Mouse (Mus musculus) forebrain, embryonic 14.5 days (tissue): Measurements from ENCODE around the gene Slc35e2. TPM values are rescaled to one million over a fixed set of nuclear protein-coding genes. Genes with fewer than 3 reads are reported as not detected.

Source experiments
- ATAC-seq: fragments of 200-750 bp; cut with Nextera tagmentation; 2 replicates; pipeline ENCODE4 v1.8.0; 2017; ENCODE audit warnings: mild to moderate bottlenecking, moderate library complexity
- DNase-seq: peaks from one replicate; pipeline ENCODE4 v3.0.0-alpha.2; 2015; ENCODE audit warnings: low spot score
- H3K27ac ChIP-seq: fragments of 300-500 bp; sonication (generic); 2 replicates; pipeline ENCODE4 v1.5.1; 2014; ENCODE audit warnings: low read depth, mild to moderate bottlenecking, control low read depth, low read length, moderate library complexity
- H3K27me3 ChIP-seq: fragments of 300-500 bp; sonication (generic); replicated peaks from 2 replicates; pipeline ENCODE4 v1.6.1; 2014; ENCODE audit warnings: low read length, control low read depth, mixed read lengths; ENCODE audit not compliant: control insufficient read depth, insufficient read depth
- H3K36me3 ChIP-seq: fragments of 300-500 bp; sonication (generic); 2 replicates; pipeline ENCODE4 v1.6.1; 2014; ENCODE audit warnings: low read length, control low read depth; ENCODE audit not compliant: control insufficient read depth, insufficient read depth
- H3K4me1 ChIP-seq: fragments of 300-500 bp; sonication (generic); 2 replicates; pipeline ENCODE4 v1.6.1; 2014; ENCODE audit warnings: antibody characterized with exemption, low read length, control low read depth; ENCODE audit not compliant: control insufficient read depth, insufficient read depth
- H3K4me2 ChIP-seq: fragments of 300-500 bp; sonication (generic); 2 replicates; pipeline ENCODE4 v1.6.1; 2014; ENCODE audit warnings: mild to moderate bottlenecking, control low read depth, low read length
- H3K4me3 ChIP-seq: fragments of 300-500 bp; sonication (generic); 2 replicates; pipeline ENCODE4 v1.5.1; 2014; ENCODE audit warnings: low read depth, low read length, control low read depth
- H3K9ac ChIP-seq: fragments of 300-500 bp; sonication (generic); 2 replicates; pipeline ENCODE4 v1.6.1; 2014; ENCODE audit warnings: mild to moderate bottlenecking, low read length, control low read depth, moderate library complexity
- H3K9me3 ChIP-seq: fragments of 300-500 bp; sonication (generic); replicated peaks from 2 replicates; pipeline ENCODE4 v1.6.1; 2016; ENCODE audit warnings: low read length, control low read depth, mixed read lengths; ENCODE audit not compliant: control insufficient read depth
- WGBS: fragments of 180-500 bp; shearing (Covaris S2); extraction: QIAGEN DNeasy Blood & Tissue Kit; methylation state at CpG from one replicate; pipeline ENCODE4 v1.1.7; 2014; 5-methylcytosine and 5-hydroxymethylcytosine counted together
- polyA plus RNA-seq: library from polyadenylated mRNA; unstranded; fragments of >200 nt; fragmentation: Nextera tagmentation; extraction: Ambion mirVana; gene quantifications from 2 replicates; pipeline ENCODE4 v1.2.1, GENCODE M21; 2014

Slc35e2 gene
- 10.9 and 12.1 TPM in 2 replicates for polyA plus RNA-seq

GRCm38 (mm10) chr4:155601091-155601996 lies at the start of gene Slc35e2:
Gene Slc35e2 (plus strand): TSS chr4:155601416.
- H3K4me2 ChIP-seq = peak within 1 kb of the TSS; percentile 89
- no peaks in the 10 kb centered on the region for H3K27me3 ChIP-seq
- H3K36me3 ChIP-seq = peaks cover 26% of the 10 kb centered on the region
- DNase-seq (peak; percentile 95), ATAC-seq (peak; percentile 96)
- peak within 1 kb of the TSS; percentile 96 for H3K9ac ChIP-seq
- peak within 1 kb of the TSS; percentile 97 for H3K4me3 ChIP-seq
- under 1% methylated on average over 60 of the region's 65 CpGs for WGBS
- H3K4me1 ChIP-seq = peaks cover 3% of the 10 kb centered on the region
- H3K27ac ChIP-seq = peak within 1 kb of the TSS; percentile 99
- H3K9me3 ChIP-seq = no peaks in the 10 kb centered on the region

GRCm38 (mm10) chr4:155552917-155553532 lies 48.2 kb upstream of the Slc35e2 start:
- no peak overlapping the region for H3K27ac ChIP-seq
- H3K27me3 ChIP-seq = no peaks in the 10 kb centered on the region
- no peak for ATAC-seq
- H3K4me1 ChIP-seq = no peaks in the 10 kb centered on the region
- no peaks in the 10 kb centered on the region for H3K9me3 ChIP-seq
- 94% methylated on average over 6 of the region's 6 CpGs for WGBS
- peaks cover 94% of the 10 kb centered on the region for H3K36me3 ChIP-seq
- H3K9ac ChIP-seq = no peak overlapping the region
- no peak overlapping the region for H3K4me3 ChIP-seq
- H3K4me2 ChIP-seq = no peak overlapping the region
- no peak for DNase-seq

GRCm38 (mm10) chr4:155554880-155555279 lies 46.3 kb upstream of the Slc35e2 start:
- Histone ChIP-seq H3K4me2 (no peak overlapping the region), H3K36me3 (peaks cover 96% of the 10 kb centered on the region), H3K9me3 (no peaks in the 10 kb centered on the region), H3K4me3 (no peak overlapping the region), H3K9ac (no peak overlapping the region), H3K27me3 (no peaks in the 10 kb centered on the region), H3K4me1 (no peaks in the 10 kb centered on the region), H3K27ac (no peak overlapping the region)
- 93% methylated on average over 4 of the region's 4 CpGs for WGBS
- ATAC-seq (no peak), DNase-seq (no peak)

GRCm38 (mm10) chr4:155555464-155555863 lies 45.8 kb upstream of the Slc35e2 start:
- 56% methylated on average over 1 of the region's 1 CpGs for WGBS
- no peak for ATAC-seq
- H3K9me3 ChIP-seq = no peaks in the 10 kb centered on the region

GRCm38 (mm10) chr4:155559454-155559853 lies 41.8 kb upstream of the Slc35e2 start:
- Histone ChIP-seq H3K4me3 (no peak overlapping the region), H3K4me2 (no peak overlapping the region), H3K27me3 (no peaks in the 10 kb centered on the region), H3K9me3 (no peaks in the 10 kb centered on the region), H3K4me1 (peaks cover 8% of the 10 kb centered on the region; the same call in 1 of the 2 replicates), H3K9ac (no peak overlapping the region), H3K36me3 (peaks cover 64% of the 10 kb centered on the region), H3K27ac (no peak overlapping the region)
- 87% methylated on average over 6 of the region's 6 CpGs for WGBS
- ATAC-seq (no peak), DNase-seq (no peak)

More at GRCm38 (mm10) chr4:155555464-155555863, 45.8 kb upstream of the Slc35e2 start:
- Histone ChIP-seq H3K27ac (no peak overlapping the region), H3K4me2 (no peak overlapping the region), H3K4me3 (no peak overlapping the region), H3K36me3 (peaks cover 96% of the 10 kb centered on the region), H3K27me3 (no peaks in the 10 kb centered on the region), H3K9ac (no peak overlapping the region), H3K4me1 (no peaks in the 10 kb centered on the region)
- DNase-seq = no peak

- H3K4me3 ChIP-seq = no peak overlapping the region
- WGBS = 52% methylated on average over 2 of the region's 2 CpGs
- peaks cover 50% of the 10 kb centered on the region for H3K36me3 ChIP-seq
- peaks cover 18% of the 10 kb centered on the region for H3K4me1 ChIP-seq
- no peaks in the 10 kb centered on the region for H3K9me3 ChIP-seq
- no peak overlapping the region for H3K4me2 ChIP-seq
- H3K27me3 ChIP-seq = no peaks in the 10 kb centered on the region
- ATAC-seq = no peak
- no peak overlapping the region for H3K27ac ChIP-seq
- DNase-seq = no peak
- no peak overlapping the region for H3K9ac ChIP-seq
Observed at GRCm38 (mm10) chr4:155560932-155561331, 40.3 kb upstream of the Slc35e2 start.

- H3K27me3 ChIP-seq = no peaks in the 10 kb centered on the region
- no peak for ATAC-seq
- H3K4me2 ChIP-seq = peak within 1 kb of the TSS; percentile 87
- peak within 1 kb of the TSS; percentile 90 for H3K27ac ChIP-seq
- 72% methylated on average over 7 of the region's 7 CpGs for WGBS
- peaks cover 41% of the 10 kb centered on the region for H3K36me3 ChIP-seq
- peak within 1 kb of the TSS; percentile 33; the same call in 1 of the 2 replicates for H3K9ac ChIP-seq
- H3K4me3 ChIP-seq = peak within 1 kb of the TSS; percentile 82
- DNase-seq = no peak
- no peaks in the 10 kb centered on the region for H3K9me3 ChIP-seq
- H3K4me1 ChIP-seq = peaks cover 18% of the 10 kb centered on the region
Observed at GRCm38 (mm10) chr4:155561661-155562442, 39.4 kb upstream of the Slc35e2 start, which contains the start of gene Nadk. Gene Nadk (plus strand): TSS chr4:155562378.

- peaks cover 38% of the 10 kb centered on the region for H3K36me3 ChIP-seq
- DNase-seq = peak; percentile 62
- WGBS = 2% methylated on average over 19 of the region's 19 CpGs
- H3K4me3 ChIP-seq = peak overlapping the region; percentile 82
- H3K9me3 ChIP-seq = no peaks in the 10 kb centered on the region
- ATAC-seq = 0 out of 2 replicates have a peak, but pooled peaks have one; percentile 18
- peaks cover 18% of the 10 kb centered on the region for H3K4me1 ChIP-seq
- peak overlapping the region; percentile 90 for H3K27ac ChIP-seq
- peak overlapping the region; percentile 87 for H3K4me2 ChIP-seq
- H3K9ac ChIP-seq = peak overlapping the region; percentile 33; the same call in 1 of the 2 replicates
- H3K27me3 ChIP-seq = no peaks in the 10 kb centered on the region
Observed at GRCm38 (mm10) chr4:155562725-155563399, 38.4 kb upstream of the Slc35e2 start.
